Mouse (Mus musculus): ENCODE data around the gene Tmem255a. TPM values are rescaled to one million over a fixed set of nuclear protein-coding genes. Genes with fewer than 3 reads are reported as not detected.

Gene Tmem255a
- polyA plus RNA-seq, 1 experiment from 2014 or later: 26.2 TPM

Small RNA genes within 50 kb of the gene (microRNA-seq; reads per million reads assigned to microRNA genes)
- gene Mir3110: 0.73 reads per million

Other genes with a start within 250 kb of the Tmem255a start
- gene Btg1-ps1, start 233.6 kb downstream of the Tmem255a start, polyA plus RNA-seq (2014; fragmentation: Nextera tagmentation; extraction: Ambion mirVana): not detected in 2 replicates
- gene Btg1-ps2, start 209.3 kb downstream of the Tmem255a start, polyA plus RNA-seq (2014; fragmentation: Nextera tagmentation; extraction: Ambion mirVana): not detected in 2 replicates
- gene Rhox10, start 186.0 kb downstream of the Tmem255a start, polyA plus RNA-seq (2014; fragmentation: Nextera tagmentation; extraction: Ambion mirVana): not detected in 2 replicates
- gene Rhox11, start 167.3 kb downstream of the Tmem255a start, polyA plus RNA-seq (2014; fragmentation: Nextera tagmentation; extraction: Ambion mirVana): not detected in 2 replicates
- not detected in 2 replicates for gene Rhox12, start 141.5 kb downstream of the Tmem255a start, polyA plus RNA-seq (2014; fragmentation: Nextera tagmentation; extraction: Ambion mirVana)
- gene Rhox13, start 131.2 kb downstream of the Tmem255a start, polyA plus RNA-seq (2014; fragmentation: Nextera tagmentation; extraction: Ambion mirVana): not detected in 2 replicates
- gene Zbtb33, start 62.6 kb downstream of the Tmem255a start, polyA plus RNA-seq (2014; fragmentation: Nextera tagmentation; extraction: Ambion mirVana): 10.6 and 10.8 TPM in 2 replicates
- not detected in 2 replicates for gene Atp1b4, start 63.7 kb upstream of the Tmem255a start, polyA plus RNA-seq (2014; fragmentation: Nextera tagmentation; extraction: Ambion mirVana)
- gene Lamp2, start 204.0 kb upstream of the Tmem255a start, polyA plus RNA-seq (2014; fragmentation: Nextera tagmentation; extraction: Ambion mirVana): 42.4 and 74.1 TPM in 2 replicates

All from midbrain, embryonic 14.5 days (tissue).